ENCODE assay signal across 26 mouse cellular contexts in the genomic region with DNA sequence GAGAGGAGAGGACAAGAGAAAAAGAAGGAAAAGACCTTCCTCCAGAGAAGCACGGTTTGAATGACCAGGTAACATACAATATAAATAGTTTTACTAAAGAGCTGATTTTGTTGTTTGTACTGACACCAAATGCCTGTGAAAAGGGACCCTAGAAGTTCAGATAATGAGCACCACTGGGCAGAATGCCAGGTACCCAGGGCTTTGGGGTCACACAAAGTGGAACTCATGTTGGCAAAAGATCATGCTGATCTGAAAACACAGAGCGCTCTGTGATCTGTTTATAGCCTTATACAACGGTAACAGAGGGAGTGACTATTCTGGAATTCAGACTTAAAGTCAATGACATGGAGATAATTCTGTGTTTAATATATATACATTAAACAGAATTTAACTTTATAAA. TPM values are rescaled to one million over a fixed set of nuclear protein-coding genes. Genes with fewer than 3 reads are reported as not detected.
A peak's percentile ranks its signal among the peaks of the same experiment; 100 is the strongest.
DNase-seq lines count a peak whose midpoint lies in the region; ATAC-seq lines count a peak whose summit lies in the region.
"Had no signal": no experiment of that assay in that cellular context is flagged by ENCODE, and none has a peak within 500 bp of the region (broad histone marks: within the 10 kb centered on the region; RNA-seq: fewer than 3 reads in every experiment).

No protein-coding gene starts in this region.

- no peaks in the 10 kb centered on the region for H3K27me3 ChIP-seq in heart, embryonic 12.5 days (replicated peaks)
- no peaks in the 10 kb centered on the region for H3K27me3 ChIP-seq in heart, embryonic 11.5 days (ENCODE audit: control insufficient read depth, insufficient read depth, low read length)
- no peaks in the 10 kb centered on the region for H3K27me3 ChIP-seq in hindbrain, embryonic 10.5 days (ENCODE audit: insufficient read depth, poor library complexity, severe bottlenecking)
- H3K27me3 ChIP-seq: forebrain, embryonic 13.5 days; heart, embryonic 15.5 days; hindbrain, embryonic 13.5 days; intestine, embryonic 15.5 days had no signal

- peak; percentile 68 for DNase-seq in heart, adult 11 months
- peak; percentile 14 for DNase-seq in heart, adult 8-10 months (ENCODE audit: low spot score)
- peak; percentile 34 for DNase-seq in retina, postnatal 1 day
- DNase-seq in retina, embryonic 14.5 days (ENCODE audit: low spot score), result no peak
- DNase-seq in hindbrain, embryonic 10.5 days (ENCODE audit: low spot score), result no peak
- DNase-seq: adrenal gland, adult 8-10 months; adrenal gland, postnatal 25 days; cerebellum, adult 11-12 months; cerebellum, adult 8-10 months; cerebellum, postnatal 10 days; cerebellum, postnatal 36 days; gastrocnemius, postnatal 10 days; gastrocnemius, postnatal 36 days; kidney, adult 11 months had no signal

- H3K27ac ChIP-seq in heart, embryonic 12.5 days (ENCODE audit: poor library complexity, severe bottlenecking), result no peak overlapping the region
- H3K27ac ChIP-seq in heart, embryonic 11.5 days (ENCODE audit: low read depth, low read length), result no peak overlapping the region
- H3K27ac ChIP-seq in hindbrain, embryonic 10.5 days, result no peak overlapping the region
- H3K27ac ChIP-seq: forebrain, embryonic 10.5 days; forebrain, embryonic 13.5 days; heart, embryonic 15.5 days; hindbrain, embryonic 13.5 days; intestine, embryonic 15.5 days had no signal

- H3K4me2 ChIP-seq in heart, embryonic 12.5 days, result no peak overlapping the region
- H3K4me2 ChIP-seq in heart, embryonic 11.5 days, result no peak overlapping the region
- H3K4me2 ChIP-seq: forebrain, embryonic 13.5 days; heart, embryonic 15.5 days; hindbrain, embryonic 13.5 days; intestine, embryonic 15.5 days had no signal

- no peaks in the 10 kb centered on the region for H3K4me1 ChIP-seq in heart, embryonic 12.5 days (replicated peaks)
- H3K4me1 ChIP-seq in heart, embryonic 11.5 days (ENCODE audit: control insufficient read depth, insufficient read depth, low read length), result no peaks in the 10 kb centered on the region
- H3K4me1 ChIP-seq in hindbrain, embryonic 10.5 days (replicated peaks), result no peaks in the 10 kb centered on the region
- H3K4me1 ChIP-seq: forebrain, embryonic 10.5 days; forebrain, embryonic 13.5 days; heart, embryonic 15.5 days; hindbrain, embryonic 13.5 days; intestine, embryonic 15.5 days had no signal

- 62% methylated on average over 3 of the region's 3 CpGs for WGBS in heart, embryonic 12.5 days
- 68% methylated on average over 3 of the region's 3 CpGs for WGBS in heart, embryonic 11.5 days (ENCODE audit: insufficient replicate concordance)
- 88% methylated on average over 3 of the region's 3 CpGs for WGBS in hindbrain, embryonic 10.5 days

- H3K4me3 ChIP-seq in heart, embryonic 12.5 days, result no peak overlapping the region
- H3K4me3 ChIP-seq in heart, embryonic 11.5 days (ENCODE audit: low read depth, low read length), result no peak overlapping the region
- H3K4me3 ChIP-seq in hindbrain, embryonic 10.5 days, result no peak overlapping the region
- H3K4me3 ChIP-seq: forebrain, embryonic 10.5 days; forebrain, embryonic 13.5 days; heart, embryonic 15.5 days; hindbrain, embryonic 13.5 days; intestine, embryonic 15.5 days had no signal

- no peak for ATAC-seq in heart, embryonic 12.5 days (ENCODE audit: insufficient number of reproducible peaks, low FRiP score)
- ATAC-seq in heart, embryonic 11.5 days (replicated peaks; ENCODE audit: insufficient number of reproducible peaks, low FRiP score, low TSS enrichment), result no peak
- ATAC-seq: activated CD4-positive, CD25-positive, alpha-beta regulatory T cell, adult 4 months; forebrain, embryonic 13.5 days; forebrain, embryonic 16.5 days; hindbrain, embryonic 16.5 days; intestine, embryonic 15.5 days had no signal

- peaks cover 16% of the 10 kb centered on the region for H3K9me3 ChIP-seq in heart, embryonic 12.5 days (replicated peaks)
- peaks cover 7% of the 10 kb centered on the region; the same call in 1 of the 2 replicates for H3K9me3 ChIP-seq in heart, embryonic 11.5 days (replicated peaks; ENCODE audit: control insufficient read depth, low read length)
- peaks cover 6% of the 10 kb centered on the region; the same call in 1 of the 2 replicates for H3K9me3 ChIP-seq in hindbrain, embryonic 10.5 days

- H3K36me3 ChIP-seq in heart, embryonic 12.5 days, result no peaks in the 10 kb centered on the region
- H3K36me3 ChIP-seq in heart, embryonic 11.5 days (ENCODE audit: control insufficient read depth, insufficient read depth, low read length), result no peaks in the 10 kb centered on the region
- H3K36me3 ChIP-seq in hindbrain, embryonic 10.5 days, result no peaks in the 10 kb centered on the region
- H3K36me3 ChIP-seq: forebrain, embryonic 10.5 days; hindbrain, embryonic 13.5 days; intestine, embryonic 15.5 days had no signal

- no peak overlapping the region for H3K9ac ChIP-seq in heart, embryonic 12.5 days
- H3K9ac ChIP-seq in heart, embryonic 11.5 days (ENCODE audit: low read depth, low read length), result no peak overlapping the region
- H3K9ac ChIP-seq: forebrain, embryonic 13.5 days; heart, embryonic 15.5 days; hindbrain, embryonic 13.5 days; intestine, embryonic 15.5 days had no signal

RNA-seq across cellular contexts. Expression of a gene that starts 11.8 kb away (rescaled TPM):
- 6.6 and 6.7 TPM in 2 replicates for polyA plus RNA-seq in heart, embryonic 12.5 days (2016; fragmentation: Nextera tagmentation; extraction: Ambion mirVana)
- total RNA-seq in heart, adult 8-10 months (2022), result 100 to 1,000 TPM; 202 to 221 (median 214) TPM
- 2.6 and 2.9 TPM in 2 replicates for polyA plus RNA-seq in heart, embryonic 11.5 days (2014; fragmentation: Nextera tagmentation; extraction: Ambion mirVana)
- polyA plus RNA-seq in hindbrain, embryonic 10.5 days (2016; fragmentation: Nextera tagmentation; extraction: Ambion mirVana), result 0.07 TPM in 1 of 2 replicates, not detected in the other
- total RNA-seq: granulocyte monocyte progenitor cell, adult 5-6 weeks; hematopoietic stem cell, adult 5-6 weeks had no signal
- polyA plus RNA-seq: activated CD4-positive, CD25-positive, alpha-beta regulatory T cell, adult 4 months; forebrain, embryonic 10.5 days; forebrain, embryonic 13.5 days had no signal

Comparison
In these comparisons a context has a peak if more than half of its experiments do, and no peak if none do; other contexts are left out.
1. DNase-seq: peak in heart, adult 11 months (single experiment), heart, adult 8-10 months (single experiment) and retina, postnatal 1 day (single experiment); none in retina, embryonic 14.5 days (single experiment) and hindbrain, embryonic 10.5 days (single experiment).